8 mouse cellular contexts compared by ENCODE assay signal in the genomic region with DNA sequence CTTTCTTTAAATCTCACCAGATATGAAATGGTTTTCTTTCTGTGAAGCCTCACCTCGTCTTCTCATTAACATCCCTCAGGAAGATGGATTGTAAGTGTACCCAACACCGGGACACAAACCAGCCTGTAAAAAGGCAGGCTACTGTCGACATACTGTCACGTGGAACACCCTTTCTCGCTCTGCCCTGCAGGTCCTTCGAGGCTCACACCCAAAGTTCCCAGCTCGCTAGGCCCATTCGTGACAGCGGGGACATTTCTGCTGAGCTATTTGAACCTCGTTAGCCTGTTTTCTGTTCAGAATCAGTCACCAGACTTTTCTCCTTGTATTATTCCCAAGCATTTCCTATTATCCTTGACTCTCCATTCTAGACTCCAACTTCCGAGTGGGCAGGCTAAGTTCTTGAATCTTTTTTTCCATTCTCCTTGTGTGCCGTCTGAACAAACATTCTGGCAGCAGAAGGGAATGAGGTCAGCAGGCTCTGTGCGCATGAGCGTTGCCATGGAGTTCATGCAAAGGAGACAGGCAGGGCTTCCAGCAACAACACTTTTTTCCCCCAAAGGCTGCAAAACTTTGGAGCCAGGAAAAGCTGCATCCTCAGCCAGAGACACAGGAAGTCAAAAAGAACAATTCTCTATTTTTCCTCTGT.
DNase-seq lines count a peak whose midpoint lies in the region; ATAC-seq and TF ChIP-seq lines count a peak whose summit lies in the region.

No protein-coding gene starts in this region.

- DNase-seq in brain, embryonic 14.5 days (ENCODE audit: low read depth) = peak; percentile 93
- DNase-seq in gastrocnemius, postnatal 36 days = peak; percentile 83 to 84
- peak; percentile 80 to 81 for DNase-seq in kidney, adult 8-10 months
- peak; percentile 80 to 92 for DNase-seq in left cerebral cortex, postnatal 14 days (ENCODE audit: low spot score in 2 of 2)
- peak; percentile 32 for DNase-seq in ovary, adult 18-20 months (ENCODE audit: low spot score)
- no peak for DNase-seq in thymus, postnatal 4 days

- intact Hi-C loops in gastrocnemius, postnatal 36 days (cut with DNase I) = no loop called here
- intact Hi-C loops in left cerebral cortex, postnatal 14 days (cut with DNase I) = no loop called here

- no peak for ATAC-seq in erythroid progenitor cell, adult 5-6 weeks (replicated peaks; ENCODE audit: low FRiP score, poor library complexity, severe bottlenecking)

- TF ChIP-seq CTCF in brain, embryonic 14.5 days (IDR thresholded peaks at IDR 0.05; ENCODE audit: borderline replicate concordance, extremely low read depth, insufficient read depth, insufficient read length) = no peak
- no peak for TF ChIP-seq CTCF in cortical plate, adult 2 months (IDR thresholded peaks at IDR 0.05; ENCODE audit: extremely low read depth, insufficient read depth, low read length)

- H3K27ac ChIP-seq in cortical plate, adult 2 months (ENCODE audit: insufficient read depth, low read length) = peak overlapping the region; percentile 14; the same call in 1 of the 2 replicates

- H3K4me3 ChIP-seq in cortical plate, adult 2 months (ENCODE audit: insufficient read depth, low read length) = no peak overlapping the region

- TF ChIP-seq POLR2A in brain, embryonic 14.5 days (IDR thresholded peaks at IDR 0.05; ENCODE audit: borderline replicate concordance, extremely low read depth, insufficient read depth, insufficient read length, poor library complexity, severe bottlenecking) = no peak
- TF ChIP-seq POLR2A in cortical plate, adult 2 months (IDR thresholded peaks at IDR 0.05; ENCODE audit: extremely low read depth, insufficient read depth, low read length) = no peak

- H3K4me1 ChIP-seq in cortical plate, adult 2 months (ENCODE audit: control insufficient read depth, insufficient read depth, low read length) = no peaks in the 10 kb centered on the region
